Mouse (Mus musculus) ES-E14 (cell line): Measurements from ENCODE around the gene Gm42688. TPM values are rescaled to one million over a fixed set of nuclear protein-coding genes. Genes with fewer than 3 reads are reported as not detected.

Experiments
- DNase-seq: peaks from one replicate; pipeline ENCODE4 v3.0.0-alpha.2; 2013; ENCODE audit warnings: low read depth, low spot score
- H3K27ac ChIP-seq: 2 replicates; pipeline ENCODE4 v1.5.1; 2012; ENCODE audit warnings: low read depth, mild to moderate bottlenecking, low read length, moderate library complexity, mixed read lengths; ENCODE audit not compliant: poor library complexity, insufficient read depth, severe bottlenecking
- H3K36me3 ChIP-seq: 2 replicates; pipeline ENCODE4 v1.6.1; 2012; ENCODE audit warnings: mild to moderate bottlenecking, low read length, moderate library complexity, mixed read lengths; ENCODE audit not compliant: control insufficient read depth, poor library complexity, insufficient read depth, severe bottlenecking
- H3K4me1 ChIP-seq, 2 experiments: fragments of 150-350 bp in 1 of 2; sonication (generic) in 1 of 2; 2 replicates each; pipeline ENCODE4 v1.6.1; 2012; ENCODE audit warnings: low read length in 2 of 2, mild to moderate bottlenecking in 1 of 2, mixed read lengths in 1 of 2; ENCODE audit not compliant: control insufficient read depth in 2 of 2, insufficient read depth in 2 of 2, poor library complexity in 1 of 2
- H3K4me3 ChIP-seq, 2 experiments: fragments of 150-350 bp in 1 of 2; sonication (generic) in 1 of 2; 2 replicates each; pipeline ENCODE4 v1.5.1; 2012; ENCODE audit warnings: low read length in 2 of 2, low read depth in 1 of 2, mild to moderate bottlenecking in 1 of 2, mixed read lengths in 1 of 2; ENCODE audit not compliant: insufficient read depth in 1 of 2, poor library complexity in 1 of 2, severe bottlenecking in 1 of 2
- H3K9ac ChIP-seq: 2 replicates; pipeline ENCODE4 v1.6.1; 2012; ENCODE audit warnings: low read depth, mild to moderate bottlenecking, low read length, mixed read lengths; ENCODE audit not compliant: poor library complexity, insufficient read depth, severe bottlenecking
- H3K9me3 ChIP-seq: fragments of 150-350 bp; sonication (generic); 2 replicates; pipeline ENCODE4 v1.6.1; 2012; ENCODE audit warnings: low read depth, mild to moderate bottlenecking, low read length; ENCODE audit not compliant: control insufficient read depth, insufficient read depth
- CHD2 ChIP-seq: IDR thresholded peaks from 2 replicates; pipeline ENCODE4 v1.6.1; 2014; ENCODE audit warnings: mild to moderate bottlenecking, low read depth, low read length, inconsistent platforms
- HCFC1 ChIP-seq: IDR thresholded peaks from 2 replicates; pipeline ENCODE4 v1.6.1; 2012; ENCODE audit warnings: low read length, inconsistent platforms, borderline replicate concordance; ENCODE audit not compliant: insufficient read depth
- MAFK ChIP-seq: IDR thresholded peaks from 2 replicates; pipeline ENCODE4 v1.6.1; 2014; ENCODE audit warnings: mild to moderate bottlenecking, low read depth, low read length, inconsistent platforms; ENCODE audit not compliant: insufficient read depth
- ZC3H11A ChIP-seq: IDR thresholded peaks from 2 replicates; pipeline ENCODE4 v1.6.1; 2012; ENCODE audit warnings: low read depth, mild to moderate bottlenecking, inconsistent platforms, low read length, borderline replicate concordance
- ZNF384 ChIP-seq: IDR thresholded peaks from 2 replicates; pipeline ENCODE4 v1.6.1; 2012; ENCODE audit warnings: low read depth, low read length, inconsistent platforms
- in situ Hi-C, 2 experiments: fragments of 600-800 bp; cut with MboI; formaldehyde crosslinking; loops; one replicate each; pipeline ENCODE4 v1.15.1; 2025; ENCODE audit warnings: low sequenced_read_pairs in 2 of 2, inconsistent platforms in 1 of 2; ENCODE audit not compliant: unreplicated experiment in 2 of 2
- total RNA-seq: library from RNA; depleted of rRNA; stranded (reverse); fragments of 300-350 nt; gene quantifications from 2 replicates; pipeline ENCODE4 v1.2.3, GENCODE M21; 2012

Gm42688 gene
- total RNA-seq, 1 experiment: 1.3 TPM

DNA sequence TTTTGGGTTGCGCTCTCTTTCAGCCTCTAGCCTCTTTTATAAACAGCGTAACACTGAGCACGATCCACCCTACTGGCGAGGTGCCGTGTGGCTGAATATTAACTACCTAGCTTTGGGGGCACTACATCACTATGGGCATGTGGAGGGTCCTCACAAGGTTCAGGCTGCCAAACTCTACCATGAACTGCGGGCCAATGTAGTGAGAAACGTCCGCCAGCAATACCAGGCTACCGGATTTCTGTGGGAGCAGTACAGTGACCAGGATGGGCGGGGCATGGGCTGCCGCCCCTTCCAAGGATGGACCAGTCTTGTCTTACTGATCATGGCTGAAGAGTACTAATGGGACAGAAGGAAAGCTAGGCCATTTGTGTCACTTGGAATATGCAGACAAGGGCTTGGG is 17.0 kb downstream of the Gm42688 start:
- peaks cover 3% of the 10 kb centered on the region in 2 experiments; a peak in 3 of 4 replicates for H3K4me1 ChIP-seq
- no peak for DNase-seq
- in situ Hi-C loops: no loop called here
- H3K9me3 ChIP-seq: no peaks in the 10 kb centered on the region
- TF ChIP-seq HCFC1 (no peak), CHD2 (no peak), ZC3H11A (no peak), ZNF384 (no peak), MAFK (no peak)
- no peak overlapping the region for H3K4me3 ChIP-seq
- H3K36me3 ChIP-seq: peaks cover 4% of the 10 kb centered on the region; the same call in 1 of the 2 replicates
- H3K9ac ChIP-seq: no peak overlapping the region
- no peak overlapping the region for H3K27ac ChIP-seq

DNA sequence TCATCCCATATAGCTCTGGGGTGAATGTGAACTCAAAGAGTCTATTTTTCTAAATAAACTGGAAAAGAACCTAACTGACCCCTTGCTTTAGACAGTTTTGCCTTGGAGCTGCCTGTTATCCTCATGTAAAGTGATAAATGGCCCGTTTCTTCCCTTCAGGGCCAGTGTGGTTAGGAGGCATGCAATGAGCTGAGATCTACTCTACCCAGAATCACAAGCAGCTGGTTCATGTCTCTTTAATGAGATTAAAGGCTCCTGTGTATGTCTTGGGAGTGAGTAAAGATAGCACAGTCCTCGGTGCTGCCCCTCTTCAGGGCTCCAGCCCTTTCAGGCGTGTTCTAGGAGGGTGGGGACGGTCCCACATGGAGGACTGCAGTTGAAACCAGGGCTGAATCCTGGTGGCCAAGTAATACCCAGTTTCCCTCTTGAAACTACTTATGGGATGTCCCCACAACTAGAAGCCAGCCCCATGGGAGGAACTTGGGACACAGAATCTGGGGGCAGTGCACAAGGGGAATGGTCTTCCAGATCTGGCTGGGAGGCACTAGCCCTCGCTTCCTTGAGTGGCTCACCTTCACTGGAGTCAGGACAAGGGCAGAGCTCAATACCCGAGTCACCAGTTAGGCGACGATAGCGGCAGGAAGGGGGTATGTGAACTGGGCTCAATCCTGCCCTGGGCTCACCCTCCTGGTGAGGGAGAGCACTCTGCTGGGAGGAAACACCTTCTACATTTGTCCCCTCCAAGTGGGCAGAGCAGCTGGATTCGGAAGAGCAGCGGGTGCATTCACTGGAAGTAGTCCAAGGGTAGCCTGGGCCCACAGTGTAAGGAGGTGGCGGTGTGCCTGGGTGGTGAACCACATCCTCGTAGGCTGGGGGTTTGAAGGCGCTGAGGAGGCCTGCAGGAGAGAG is 17.7 kb downstream of the Gm42688 start:
- no peak for DNase-seq
- H3K4me3 ChIP-seq: no peak overlapping the region

DNA sequence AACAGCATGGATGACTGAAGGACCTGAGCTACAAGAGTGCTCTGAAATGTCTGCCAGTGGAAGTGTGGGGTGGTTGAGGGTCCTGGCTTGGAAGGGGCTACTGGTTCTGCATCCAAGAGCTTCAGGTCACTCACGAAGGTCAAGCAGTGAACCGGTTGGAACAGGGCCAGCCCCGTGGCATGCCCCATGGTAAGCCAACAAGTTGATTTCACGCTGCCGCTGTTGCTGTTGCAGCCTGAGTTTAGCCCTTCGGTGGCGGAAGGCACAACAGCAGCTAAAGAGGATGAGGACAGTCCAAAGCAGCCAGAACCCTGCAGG is 18.3 kb downstream of the Gm42688 start:
- DNase-seq: no peak
- peaks cover 4% of the 10 kb centered on the region; the same call in 1 of the 2 replicates for H3K36me3 ChIP-seq
- no peaks in the 10 kb centered on the region for H3K9me3 ChIP-seq
- no peak overlapping the region for H3K9ac ChIP-seq
- no peak overlapping the region for H3K4me3 ChIP-seq
- in situ Hi-C loops: no loop called here
- no peak overlapping the region for H3K27ac ChIP-seq
- H3K4me1 ChIP-seq: peaks cover 3% of the 10 kb centered on the region in 2 experiments; a peak in 3 of 4 replicates
- no peak for TF ChIP-seq MAFK
- no peak for TF ChIP-seq ZNF384
- no peak for TF ChIP-seq CHD2
- TF ChIP-seq ZC3H11A: no peak
- TF ChIP-seq HCFC1: no peak

More for the DNA sequence above, 17.7 kb downstream of the Gm42688 start:
- Histone ChIP-seq H3K27ac (no peak overlapping the region), H3K36me3 (peaks cover 4% of the 10 kb centered on the region; the same call in 1 of the 2 replicates), H3K9ac (no peak overlapping the region), H3K9me3 (no peaks in the 10 kb centered on the region), H3K4me1 (peaks cover 3% of the 10 kb centered on the region in 2 experiments; a peak in 3 of 4 replicates)
- in situ Hi-C loops: no loop called here
- TF ChIP-seq ZC3H11A: no peak

DNA sequence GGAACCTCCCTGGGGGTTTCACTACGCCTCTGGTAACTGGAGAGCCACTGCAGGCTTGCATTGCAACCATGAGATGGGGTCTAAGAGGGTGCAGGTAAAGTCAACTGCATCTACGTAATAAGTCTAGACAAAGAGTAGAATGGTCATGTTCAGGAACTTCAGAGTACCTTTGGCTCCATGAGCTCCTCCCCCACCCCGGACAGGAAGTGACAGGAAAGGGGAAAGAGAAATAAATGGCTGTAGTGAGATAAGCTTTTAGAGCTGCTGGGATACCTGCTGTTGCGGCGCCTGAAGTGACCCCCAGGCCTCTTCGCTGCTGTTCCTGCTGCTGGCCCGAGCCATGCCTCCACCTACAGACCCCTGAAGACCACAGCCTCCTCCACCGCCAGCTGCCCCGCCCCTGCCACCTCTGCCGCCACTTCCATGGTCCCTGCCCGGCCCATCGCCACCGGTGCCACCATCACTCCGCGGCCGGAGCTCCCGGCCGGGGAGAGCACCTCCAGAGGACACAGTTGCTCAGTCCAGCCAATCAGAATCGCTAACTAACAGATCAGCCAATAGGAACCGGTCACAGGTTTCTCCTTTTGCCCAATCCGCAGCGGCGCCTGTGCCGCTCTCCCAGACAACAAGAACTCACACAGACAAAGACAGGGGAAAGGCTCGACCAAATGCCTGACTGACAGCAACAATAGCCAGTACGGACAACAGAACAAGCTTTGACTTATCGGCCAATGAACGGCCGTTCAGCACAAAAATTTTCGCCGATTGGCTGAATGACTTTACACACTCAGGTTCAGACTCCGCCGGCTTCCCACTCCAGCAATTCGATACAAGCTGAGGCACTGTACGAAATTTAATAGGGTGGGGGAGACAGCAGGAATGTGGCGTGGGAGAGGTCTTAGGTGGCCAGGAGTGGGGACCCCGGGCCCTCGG is 19.8 kb downstream of the Gm42688 start, which contains the start of gene Wbp1:
Wbp1 (minus strand) TSS at position 630 of the 933 bp plus-strand sequence.
- peak within 1 kb of the TSS; percentile 82 for H3K9ac ChIP-seq
- H3K4me1 ChIP-seq: peaks cover 3% of the 10 kb centered on the region in 2 experiments; a peak in 3 of 4 replicates
- in situ Hi-C loops: no loop called here
- peak; percentile 96 for DNase-seq
- H3K36me3 ChIP-seq: peaks cover 4% of the 10 kb centered on the region; the same call in 1 of the 2 replicates
- no peaks in the 10 kb centered on the region for H3K9me3 ChIP-seq
- no peak within 1 kb of the TSS for H3K27ac ChIP-seq
- no peak for TF ChIP-seq ZC3H11A
- TF ChIP-seq MAFK: no peak
- 0 out of 2 replicates have a peak, but pooled peaks have one; percentile 19 for TF ChIP-seq HCFC1
- peak; percentile 90 for TF ChIP-seq CHD2
- H3K4me3 ChIP-seq: peak within 1 kb of the TSS; percentile 85 to 90
